Mouse (Mus musculus) neutrophil, adult 65 days (primary cell): ENCODE results near the gene Vmn1r223. TPM values are rescaled to one million over a fixed set of nuclear protein-coding genes. Genes with fewer than 3 reads are reported as not detected.

Source experiments
- total RNA-seq: library from RNA; stranded (reverse); gene quantifications from 2 replicates; pipeline ENCODE4 v1.2.4, GENCODE M21; 2023

Vmn1r223 gene
- total RNA-seq = not detected in 2 replicates

GRCm38 (mm10) chr13:23246834-23247233 lies at the start of gene Vmn1r223:
Gene Vmn1r223 (plus strand): TSS chr13:23247134.

GRCm38 (mm10) chr13:23213827-23214226 lies 33.1 kb upstream of the Vmn1r223 start, which contains the start of gene Vmn1r221:
Gene Vmn1r221 (plus strand): TSS chr13:23214127.

GRCm38 (mm10) chr13:23235847-23236246 lies 11.1 kb upstream of the Vmn1r223 start, which contains the start of gene Vmn1r222:
Gene Vmn1r222 (minus strand): TSS chr13:23235947.

Other genes with a start within 250 kb of the Vmn1r223 start
- gene Vmn1r213, start 239.5 kb upstream of the Vmn1r223 start, total RNA-seq = not detected in 2 replicates
- gene Vmn1r214, start 216.7 kb upstream of the Vmn1r223 start, total RNA-seq = not detected in 2 replicates
- not detected in 2 replicates for gene Vmn1r215, start 179.1 kb upstream of the Vmn1r223 start, total RNA-seq
- not detected in 2 replicates for gene Vmn1r217, start 128.9 kb upstream of the Vmn1r223 start, total RNA-seq
- not detected in 2 replicates for gene Vmn1r218, start 114.0 kb upstream of the Vmn1r223 start, total RNA-seq
- gene Vmn1r219, start 87.8 kb upstream of the Vmn1r223 start, total RNA-seq = not detected in 2 replicates
- gene Vmn1r220, start 59.2 kb upstream of the Vmn1r223 start, total RNA-seq = not detected in 2 replicates
- not detected in 2 replicates for gene Vmn1r221, start 33.0 kb upstream of the Vmn1r223 start, total RNA-seq
- gene Vmn1r222, start 11.2 kb upstream of the Vmn1r223 start, total RNA-seq = not detected in 2 replicates
- gene Zfp322a, start 122.1 kb downstream of the Vmn1r223 start, total RNA-seq = 7.8 and 8.0 TPM in 2 replicates
- 9.1 and 10.2 TPM in 2 replicates for gene Abt1, start 176.7 kb downstream of the Vmn1r223 start, total RNA-seq
- not detected in 2 replicates for gene Btn1a1, start 218.8 kb downstream of the Vmn1r223 start, total RNA-seq
- not detected in 2 replicates for gene Btn2a2, start 241.7 kb downstream of the Vmn1r223 start, total RNA-seq